Mouse (Mus musculus) hindbrain, embryonic 10.5 days (tissue): ENCODE measurements around the gene Aqp2. TPM values are rescaled to one million over a fixed set of nuclear protein-coding genes. Genes with fewer than 3 reads are reported as not detected.

ENCODE experiments used
- DNase-seq: peaks from one replicate; pipeline ENCODE4 v3.0.0-alpha.2; 2017; ENCODE audit warnings: low spot score
- H3K27ac ChIP-seq: fragments of 300-500 bp; sonication (generic); 2 replicates; pipeline ENCODE4 v1.5.1; 2016; ENCODE audit warnings: mild to moderate bottlenecking, moderate library complexity
- H3K27me3 ChIP-seq: fragments of 300-500 bp; sonication (generic); 2 replicates; pipeline ENCODE4 v1.6.1; 2016; ENCODE audit warnings: mild to moderate bottlenecking; ENCODE audit not compliant: poor library complexity, insufficient read depth, severe bottlenecking
- H3K36me3 ChIP-seq: fragments of 300-500 bp; sonication (generic); 2 replicates; pipeline ENCODE4 v1.6.1; 2016; ENCODE audit warnings: mild to moderate bottlenecking, moderate library complexity
- H3K4me1 ChIP-seq: fragments of 300-500 bp; sonication (generic); replicated peaks from 2 replicates; pipeline ENCODE4 v1.6.1; 2016; ENCODE audit warnings: mild to moderate bottlenecking
- H3K4me3 ChIP-seq: fragments of 300-500 bp; sonication (generic); 2 replicates; pipeline ENCODE4 v1.5.1; 2016; ENCODE audit warnings: mild to moderate bottlenecking, moderate library complexity
- H3K9me3 ChIP-seq: fragments of 300-500 bp; sonication (generic); 2 replicates; pipeline ENCODE4 v1.6.1; 2016; ENCODE audit warnings: mild to moderate bottlenecking, moderate library complexity
- WGBS: fragments of 180-500 bp; shearing (Covaris S2); methylation state at CpG from one replicate; pipeline ENCODE4 v1.1.7; 2016; 5-methylcytosine and 5-hydroxymethylcytosine counted together
- polyA plus RNA-seq: library from polyadenylated mRNA; unstranded; fragments of >200 nt; fragmentation: Nextera tagmentation; extraction: Ambion mirVana; gene quantifications from 2 replicates; pipeline ENCODE4 v1.2.1, GENCODE M21; 2016

Gene Aqp2
- polyA plus RNA-seq, 1 experiment from 2014 or later: not detected

DNA sequence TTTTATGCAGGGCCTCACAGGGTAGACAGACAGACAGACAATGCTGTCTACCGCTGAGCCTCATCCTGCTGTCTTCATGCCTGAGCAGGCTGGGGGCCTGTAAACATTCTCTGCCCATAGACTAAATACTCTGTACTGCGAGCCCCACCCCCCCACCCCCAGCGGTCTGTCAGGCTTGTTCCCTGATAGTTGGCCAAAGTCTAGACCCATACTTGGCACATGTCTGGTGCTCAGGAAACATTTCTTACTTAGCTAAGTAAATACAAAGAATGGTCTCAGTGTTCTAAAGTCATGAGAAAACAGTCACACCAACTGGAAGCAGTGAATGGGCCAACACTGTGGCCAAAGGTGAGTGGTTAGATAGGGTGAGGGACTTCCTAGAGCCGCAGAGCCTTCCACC, 11.5 kb upstream of the Aqp2 start:
- 0 out of 2 replicates have a peak overlapping the region, but pooled peaks have one; percentile 23 for H3K27ac ChIP-seq
- 73% methylated on average over 4 of the region's 4 CpGs for WGBS
- H3K27me3 ChIP-seq: no peaks in the 10 kb centered on the region; the same call in 1 of the 2 replicates
- DNase-seq: no peak
- H3K4me3 ChIP-seq: no peak overlapping the region
- peaks cover 39% of the 10 kb centered on the region for H3K4me1 ChIP-seq
- no peaks in the 10 kb centered on the region for H3K9me3 ChIP-seq
- H3K36me3 ChIP-seq: no peaks in the 10 kb centered on the region

DNA sequence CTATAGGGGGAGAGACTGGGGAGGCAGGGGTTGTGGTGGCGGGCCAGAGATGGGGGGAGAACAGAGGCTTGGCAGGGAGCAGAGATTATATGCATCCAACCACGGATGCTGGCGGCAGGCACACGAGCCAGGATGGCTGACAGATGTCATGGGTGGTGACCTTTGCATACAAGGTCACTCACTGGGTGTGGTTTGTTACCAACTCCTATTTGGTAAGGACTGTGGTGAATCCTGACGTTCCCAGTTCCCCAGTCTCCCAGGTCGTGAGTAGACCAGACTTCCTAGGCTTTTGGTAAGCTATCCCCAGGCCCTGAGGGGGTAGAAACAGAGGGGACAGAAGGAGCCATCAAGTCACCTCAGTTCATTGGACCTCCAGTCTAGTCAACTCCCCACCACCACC, 10.2 kb upstream of the Aqp2 start:
- Histone ChIP-seq H3K4me1 (peaks cover 36% of the 10 kb centered on the region), H3K27ac (no peak overlapping the region), H3K9me3 (no peaks in the 10 kb centered on the region), H3K27me3 (no peaks in the 10 kb centered on the region; the same call in 1 of the 2 replicates), H3K36me3 (no peaks in the 10 kb centered on the region), H3K4me3 (no peak overlapping the region)
- 62% methylated on average over 6 of the region's 6 CpGs for WGBS
- DNase-seq: no peak

DNA sequence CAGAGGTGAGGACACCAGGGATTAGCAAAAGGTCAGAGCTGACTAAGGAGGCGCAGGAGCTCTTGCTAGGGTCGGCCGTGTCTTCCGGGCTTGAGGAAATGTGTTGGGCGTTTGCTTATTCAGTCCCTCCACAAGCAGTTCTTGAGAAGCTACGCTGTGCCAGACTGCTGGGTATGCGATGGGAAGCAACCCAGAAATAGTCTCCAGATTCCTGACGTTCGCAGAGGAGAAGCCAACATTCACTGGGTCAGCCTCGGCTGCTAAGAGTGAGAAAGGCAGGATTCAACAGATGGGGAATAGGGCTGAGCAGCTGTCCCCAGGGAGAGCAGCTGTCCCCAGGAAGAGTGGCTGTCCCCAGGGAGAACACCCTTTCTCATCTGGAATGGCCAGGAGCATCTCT, 9.7 kb upstream of the Aqp2 start:
- DNase-seq: no peak
- 81% methylated on average over 10 of the region's 10 CpGs for WGBS
- H3K36me3 ChIP-seq: no peaks in the 10 kb centered on the region
- no peak overlapping the region for H3K27ac ChIP-seq
- no peaks in the 10 kb centered on the region for H3K9me3 ChIP-seq
- no peak overlapping the region for H3K4me3 ChIP-seq
- peaks cover 31% of the 10 kb centered on the region for H3K4me1 ChIP-seq
- H3K27me3 ChIP-seq: no peaks in the 10 kb centered on the region; the same call in 1 of the 2 replicates

DNA sequence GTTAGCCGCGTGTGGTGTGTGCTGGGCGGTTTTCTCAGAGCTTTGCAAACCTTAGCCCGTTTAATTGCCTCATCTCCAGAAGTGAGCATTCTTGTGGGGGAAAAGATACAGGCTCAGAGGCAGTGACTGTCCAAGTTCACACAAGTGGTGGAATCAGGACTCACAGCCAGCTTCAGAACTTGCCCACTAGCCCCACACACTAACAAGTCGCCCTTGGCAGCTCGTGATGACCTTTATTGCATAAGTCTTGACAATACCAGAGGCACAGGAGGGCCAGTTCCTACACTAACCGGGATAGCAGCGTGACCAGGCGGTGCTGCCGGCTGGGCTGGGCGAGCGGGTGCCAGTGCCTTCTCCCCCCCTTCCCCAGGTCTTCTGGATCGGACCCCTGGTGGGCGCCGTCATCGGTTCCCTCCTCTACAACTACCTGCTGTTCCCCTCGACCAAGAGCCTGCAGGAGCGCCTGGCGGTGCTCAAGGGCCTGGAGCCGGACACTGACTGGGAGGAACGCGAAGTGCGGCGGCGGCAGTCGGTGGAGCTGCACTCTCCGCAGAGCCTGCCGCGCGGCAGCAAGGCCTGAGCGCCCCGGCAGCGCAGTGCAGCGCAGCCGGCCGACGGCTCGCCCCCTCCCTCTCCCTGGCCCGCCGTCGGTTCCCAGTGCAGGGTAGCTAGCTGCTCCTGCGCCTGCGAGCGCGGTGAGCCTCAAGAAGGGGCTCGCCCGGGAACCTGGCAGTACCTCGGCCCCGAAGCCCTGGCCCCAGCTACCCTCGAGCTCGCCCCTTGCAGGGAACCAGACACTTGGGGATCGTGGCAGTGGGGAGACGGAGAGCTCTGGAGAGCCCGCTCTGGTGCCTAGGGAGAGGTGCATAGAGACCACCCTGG, 4.8 kb downstream of the Aqp2 start:
- WGBS: 2% methylated on average over 54 of the region's 54 CpGs
- H3K27ac ChIP-seq: peak overlapping the region; percentile 59
- peaks cover 35% of the 10 kb centered on the region for H3K4me1 ChIP-seq
- DNase-seq: peak; percentile 73
- peaks cover 100% of the 10 kb centered on the region for H3K27me3 ChIP-seq
- no peaks in the 10 kb centered on the region for H3K36me3 ChIP-seq
- no peaks in the 10 kb centered on the region for H3K9me3 ChIP-seq
- peak overlapping the region; percentile 46 for H3K4me3 ChIP-seq

DNA sequence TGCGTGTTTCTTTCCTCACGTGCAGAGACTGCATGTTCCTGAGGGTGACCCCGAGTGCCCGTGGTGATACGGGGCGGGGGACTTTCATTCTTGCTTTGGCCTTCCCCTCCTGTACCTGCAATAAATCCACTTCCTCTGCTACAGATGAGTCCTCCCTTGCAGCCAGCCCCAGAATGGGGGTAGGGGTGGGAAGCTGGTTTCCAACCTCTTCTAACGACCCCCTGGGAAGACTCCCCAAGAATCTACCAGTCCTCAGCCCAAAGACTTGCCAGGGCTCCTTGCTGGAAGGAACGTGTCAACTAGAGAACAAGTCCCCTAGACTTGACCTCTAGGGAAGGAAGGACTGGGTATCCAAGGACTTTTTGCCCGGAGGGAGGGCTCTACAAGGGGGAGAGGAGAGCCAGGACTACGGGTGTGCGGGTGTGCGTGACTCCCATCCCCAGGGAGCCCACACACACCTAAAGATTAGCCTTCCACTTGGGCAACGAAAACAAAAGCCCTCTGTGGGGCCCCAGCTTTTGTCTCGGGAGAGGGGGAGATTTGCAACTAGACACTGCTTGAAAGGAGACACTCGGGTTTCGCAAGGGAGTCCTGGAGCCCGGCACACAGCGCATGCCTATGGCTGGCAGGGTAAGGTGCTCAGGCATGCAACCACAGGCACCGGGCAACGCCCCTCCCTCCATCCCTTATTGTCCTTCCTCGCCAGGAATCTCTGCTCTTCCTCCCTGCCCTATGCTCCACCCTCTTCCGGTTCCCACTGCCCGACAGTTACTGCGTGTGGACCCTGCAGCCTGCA, 5.8 kb downstream of the Aqp2 start:
- 1% methylated on average over 24 of the region's 24 CpGs for WGBS
- no peaks in the 10 kb centered on the region for H3K9me3 ChIP-seq
- H3K27ac ChIP-seq: peak overlapping the region; percentile 59
- peaks cover 35% of the 10 kb centered on the region for H3K4me1 ChIP-seq
- DNase-seq: peak; percentile 50
- H3K4me3 ChIP-seq: peak overlapping the region; percentile 46
- H3K27me3 ChIP-seq: peaks cover 100% of the 10 kb centered on the region
- H3K36me3 ChIP-seq: no peaks in the 10 kb centered on the region

DNA sequence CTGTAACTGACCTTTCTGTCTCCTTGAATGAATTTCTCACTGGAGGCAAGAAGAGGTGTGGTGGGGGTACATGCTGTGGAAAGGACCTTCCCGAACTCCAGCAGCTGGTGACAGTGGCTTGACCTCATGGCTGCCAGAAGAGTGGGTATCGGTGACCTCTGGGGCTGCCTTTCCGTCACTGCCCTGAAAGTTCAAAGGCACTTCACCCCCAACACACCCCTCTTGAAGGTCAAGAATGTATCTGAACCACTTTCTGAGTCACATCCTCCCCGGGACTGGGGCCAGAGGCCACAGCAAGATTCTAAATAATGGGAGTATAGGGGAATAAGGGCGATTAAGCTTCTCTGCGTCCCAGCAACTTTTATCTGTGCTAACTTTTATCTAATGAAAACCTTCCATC, 6.9 kb downstream of the Aqp2 start:
- peaks cover 100% of the 10 kb centered on the region for H3K27me3 ChIP-seq

DNA sequence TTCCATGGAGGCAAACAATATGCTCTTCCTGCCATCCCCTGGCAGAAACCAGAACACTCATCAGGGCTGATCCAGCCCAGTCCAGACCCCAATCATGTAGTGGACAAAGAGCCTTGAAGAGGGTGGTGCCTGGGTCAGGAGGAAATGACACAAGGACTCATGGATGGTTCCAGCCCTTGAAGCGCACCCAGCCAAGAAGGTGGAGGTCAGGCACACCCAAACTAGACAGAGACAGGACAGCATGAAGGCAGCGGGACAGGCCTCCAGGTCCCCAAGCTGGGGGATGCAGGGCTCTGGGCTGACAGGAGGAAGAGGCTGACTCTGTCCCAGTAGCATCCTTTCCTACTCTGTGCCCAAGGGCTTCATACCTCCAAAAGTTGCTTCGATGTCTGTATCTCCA, 7.7 kb downstream of the Aqp2 start:
- no peak for DNase-seq
- no peaks in the 10 kb centered on the region for H3K36me3 ChIP-seq
- 91% methylated on average over 3 of the region's 3 CpGs for WGBS
- no peak overlapping the region for H3K4me3 ChIP-seq
- no peaks in the 10 kb centered on the region for H3K9me3 ChIP-seq
- peaks cover 100% of the 10 kb centered on the region for H3K27me3 ChIP-seq
- peaks cover 52% of the 10 kb centered on the region for H3K4me1 ChIP-seq
- H3K27ac ChIP-seq: no peak overlapping the region

More for the DNA sequence above, 6.9 kb downstream of the Aqp2 start:
- WGBS: 70% methylated on average over 6 of the region's 6 CpGs
- Histone ChIP-seq H3K4me1 (peaks cover 44% of the 10 kb centered on the region), H3K9me3 (no peaks in the 10 kb centered on the region), H3K27ac (no peak overlapping the region), H3K4me3 (no peak overlapping the region), H3K36me3 (no peaks in the 10 kb centered on the region)
- DNase-seq: no peak

DNA sequence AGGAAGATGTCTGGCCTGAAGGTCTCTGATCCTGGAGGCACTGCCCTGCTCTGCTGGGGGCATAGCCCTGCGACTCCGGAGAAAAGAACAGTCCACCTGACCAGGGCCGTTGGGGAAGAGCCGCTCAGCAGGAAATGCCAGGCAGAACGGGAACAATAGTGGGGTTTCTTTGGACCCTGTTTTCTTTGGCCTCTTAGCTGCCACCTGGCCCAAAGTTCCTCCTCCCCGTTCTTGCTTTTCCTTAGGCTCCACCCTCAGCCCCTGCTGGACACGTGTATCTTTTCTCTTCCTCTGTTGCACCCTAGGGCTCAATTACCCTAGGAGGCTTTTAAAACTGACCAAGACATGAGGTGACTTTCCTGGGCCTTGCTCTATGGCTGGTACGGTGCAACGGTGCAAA, 10.4 kb downstream of the Aqp2 start:
- Histone ChIP-seq H3K27me3 (peaks cover 100% of the 10 kb centered on the region), H3K4me1 (peaks cover 39% of the 10 kb centered on the region), H3K27ac (no peak overlapping the region), H3K36me3 (no peaks in the 10 kb centered on the region), H3K4me3 (no peak overlapping the region), H3K9me3 (no peaks in the 10 kb centered on the region)
- no peak for DNase-seq
- WGBS: 2% methylated on average over 9 of the region's 9 CpGs

DNA sequence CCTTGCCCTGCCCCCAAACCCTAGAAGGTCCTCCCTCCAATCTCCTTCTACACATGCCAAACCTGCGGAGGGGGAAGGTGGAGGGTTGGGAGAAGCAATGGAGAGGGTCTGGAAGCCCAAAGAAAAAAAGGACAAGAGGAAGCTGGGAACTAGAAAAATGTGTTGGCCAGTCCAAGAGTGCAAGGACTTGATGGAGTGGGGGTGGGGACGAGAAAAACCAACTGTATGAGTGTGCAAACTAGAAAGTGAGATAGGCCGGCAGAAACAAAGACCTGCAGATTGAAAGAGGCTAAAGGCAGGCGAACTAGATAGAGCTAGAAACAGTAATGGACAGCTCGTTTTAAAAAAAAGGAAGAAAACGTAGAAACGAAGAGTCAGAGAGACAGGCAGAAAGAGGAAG, 10.8 kb downstream of the Aqp2 start:
- WGBS: 17% methylated on average over 7 of the region's 7 CpGs
- H3K4me3 ChIP-seq: no peak overlapping the region
- H3K9me3 ChIP-seq: no peaks in the 10 kb centered on the region

DNA sequence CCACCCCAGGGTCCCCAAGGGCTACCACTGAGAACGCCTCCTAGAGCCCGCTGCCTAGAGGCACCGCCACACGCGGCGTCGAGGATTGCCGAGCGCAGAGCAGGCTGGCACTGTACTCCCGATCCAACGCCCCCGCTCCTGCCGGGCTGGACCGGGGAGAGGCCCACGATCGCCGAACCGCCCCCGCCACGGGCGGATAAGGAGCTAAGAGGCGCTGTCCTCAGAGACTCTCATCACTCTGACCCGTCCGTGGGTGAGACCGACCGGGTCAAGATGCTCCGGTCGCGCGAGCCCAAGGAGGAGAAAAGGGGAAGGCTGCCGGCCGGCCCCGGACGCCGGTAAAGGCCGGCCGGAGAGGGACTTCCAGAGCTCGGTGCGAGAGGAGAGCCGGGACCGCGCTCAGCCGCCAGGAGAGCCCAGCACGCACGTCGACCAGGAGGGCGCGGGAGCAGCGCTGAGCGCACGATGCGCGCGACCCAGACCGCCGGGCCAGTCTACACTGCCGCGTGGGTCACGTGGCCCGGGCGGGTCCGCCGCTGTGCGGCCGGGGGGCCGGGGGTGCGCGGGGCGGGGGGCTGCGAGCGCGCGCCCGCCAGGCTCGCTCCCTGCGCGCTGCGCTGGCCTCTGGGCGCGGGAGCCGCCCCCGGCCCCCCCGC, 11.7 kb downstream of the Aqp2 start, which contains the start of gene Aqp5:
Gene Aqp5, plus strand, starts transcription at position 354 of the 656 bp plus-strand sequence.
- peaks cover 26% of the 10 kb centered on the region for H3K4me1 ChIP-seq
- H3K4me3 ChIP-seq: peak within 1 kb of the TSS; percentile 52
- 1% methylated on average over 81 of the region's 83 CpGs for WGBS
- H3K36me3 ChIP-seq: no peaks in the 10 kb centered on the region
- peaks cover 100% of the 10 kb centered on the region for H3K27me3 ChIP-seq
- H3K9me3 ChIP-seq: no peaks in the 10 kb centered on the region
- peak within 1 kb of the TSS; percentile 31; the same call in 1 of the 2 replicates for H3K27ac ChIP-seq
- peak; percentile 45 for DNase-seq

More for the DNA sequence above, 10.8 kb downstream of the Aqp2 start:
- H3K36me3 ChIP-seq: no peaks in the 10 kb centered on the region
- DNase-seq: no peak
- H3K4me1 ChIP-seq: peaks cover 34% of the 10 kb centered on the region
- H3K27ac ChIP-seq: no peak overlapping the region
- peaks cover 100% of the 10 kb centered on the region for H3K27me3 ChIP-seq

DNA sequence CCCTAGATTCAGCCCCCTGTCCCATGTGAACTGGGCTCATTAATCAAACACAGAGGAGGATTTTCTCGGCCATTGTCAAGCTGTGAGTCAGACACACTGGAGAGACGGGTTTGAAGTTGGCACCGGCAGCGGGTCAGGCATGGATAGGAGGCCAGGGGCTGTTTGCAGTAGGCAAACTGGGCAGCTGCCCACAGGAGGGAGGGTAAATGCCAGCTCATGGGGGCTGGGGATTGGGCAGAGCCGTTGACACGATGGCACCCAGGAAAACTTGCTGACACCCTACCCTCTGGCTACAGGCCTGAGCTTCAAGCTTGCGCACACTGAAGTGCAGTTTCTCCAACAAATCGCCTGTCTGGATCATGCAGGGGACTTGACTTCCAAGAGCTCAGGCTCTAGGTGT, 13.3 kb downstream of the Aqp2 start:
- peaks cover 38% of the 10 kb centered on the region for H3K4me1 ChIP-seq
- H3K9me3 ChIP-seq: no peaks in the 10 kb centered on the region
- DNase-seq: no peak
- no peak overlapping the region for H3K27ac ChIP-seq
- H3K36me3 ChIP-seq: no peaks in the 10 kb centered on the region
- 77% methylated on average over 8 of the region's 8 CpGs for WGBS
- no peak overlapping the region for H3K4me3 ChIP-seq
- peaks cover 94% of the 10 kb centered on the region for H3K27me3 ChIP-seq

DNA sequence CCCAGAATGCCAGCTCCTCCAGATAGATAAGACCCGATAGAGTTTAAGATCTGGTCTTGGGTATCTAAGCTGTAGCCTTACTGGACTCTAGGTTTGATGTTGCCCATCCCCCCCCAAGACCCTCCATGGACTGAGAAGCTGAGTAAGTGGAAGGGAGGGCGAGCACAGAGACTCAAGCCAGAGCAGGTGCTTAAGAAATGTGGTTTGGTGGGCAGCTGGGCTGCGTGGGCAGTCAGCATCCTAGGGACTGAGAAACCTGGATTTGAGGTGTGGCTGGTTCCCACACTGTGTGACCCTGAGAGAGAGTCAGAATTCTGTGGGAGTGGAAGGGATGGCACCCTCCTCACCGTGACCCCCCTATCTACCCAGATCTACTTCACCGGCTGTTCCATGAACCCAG, 14.0 kb downstream of the Aqp2 start:
- DNase-seq: no peak
- H3K9me3 ChIP-seq: no peaks in the 10 kb centered on the region
- H3K36me3 ChIP-seq: no peaks in the 10 kb centered on the region
- 88% methylated on average over 5 of the region's 5 CpGs for WGBS
- H3K4me1 ChIP-seq: peaks cover 45% of the 10 kb centered on the region
- H3K27ac ChIP-seq: no peak overlapping the region
- peaks cover 94% of the 10 kb centered on the region for H3K27me3 ChIP-seq
- no peak overlapping the region for H3K4me3 ChIP-seq
